Mouse (Mus musculus): ENCODE results near the gene Ralb. TPM values are rescaled to one million over a fixed set of nuclear protein-coding genes. Genes with fewer than 3 reads are reported as not detected.

Ralb gene
- 10 to 100 TPM; 61.2 to 65.9 TPM for total RNA-seq (2021)
- long read RNA-seq, experiment 1, transcript Ralb-201 (5 exons, 2,289 nt): major isoform, 188 of 211 reads
- long read RNA-seq, experiment 1, partial matches to known transcripts: 7 of 211 reads
- long read RNA-seq, experiment 1, other reads (novel, unspliced or antisense): 15 of 211 reads
- long read RNA-seq, experiment 2, transcript Ralb-201 (5 exons, 2,289 nt): major isoform, 123 of 148 reads
- long read RNA-seq, experiment 2, partial matches to known transcripts: 20 of 148 reads
- long read RNA-seq, experiment 2, other reads (novel, unspliced or antisense): 5 of 148 reads

DNA sequence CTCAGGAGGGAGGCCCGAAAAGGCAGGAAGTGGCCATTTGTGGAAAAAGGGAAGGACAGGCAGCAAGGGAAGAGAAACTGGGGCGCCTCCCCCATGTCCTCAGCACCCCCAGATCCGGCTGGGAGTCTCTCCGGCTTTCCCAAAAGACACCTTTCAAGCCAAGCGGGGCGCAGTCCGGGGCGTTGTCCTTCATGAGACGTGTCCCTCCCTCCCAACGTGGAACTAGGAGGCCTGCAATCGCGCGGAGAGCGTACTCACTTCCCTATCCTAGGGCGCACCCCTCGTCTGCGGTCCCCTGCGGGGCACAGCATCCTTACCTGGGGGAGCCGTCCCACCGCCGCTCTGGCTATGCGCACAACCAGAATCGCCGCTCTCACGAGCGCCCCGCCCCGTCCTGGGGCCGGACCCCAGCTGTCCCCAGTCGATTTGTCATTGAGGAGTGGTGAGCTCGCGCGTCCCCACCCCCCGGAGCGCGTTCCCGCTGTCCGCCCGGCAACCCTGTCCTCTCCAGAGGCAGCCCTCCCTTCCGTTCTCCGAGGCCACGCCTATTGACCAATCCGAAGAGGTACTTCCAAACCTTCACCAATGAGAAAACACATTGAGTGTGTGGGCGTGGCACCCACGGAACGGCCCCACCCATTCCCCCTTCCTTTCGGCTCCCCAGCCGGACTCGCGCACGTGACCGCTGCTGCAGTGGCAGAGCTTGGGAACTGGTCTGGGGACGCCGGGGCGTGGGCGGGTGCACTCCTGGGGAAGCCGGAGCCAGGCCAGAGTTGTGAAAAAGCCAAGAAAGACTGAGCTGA lies at the start of gene Ralb:
Ralb (minus strand) TSS at position 535 of the 803 bp plus-strand sequence.
- DNase-seq: peak; percentile 97

DNA sequence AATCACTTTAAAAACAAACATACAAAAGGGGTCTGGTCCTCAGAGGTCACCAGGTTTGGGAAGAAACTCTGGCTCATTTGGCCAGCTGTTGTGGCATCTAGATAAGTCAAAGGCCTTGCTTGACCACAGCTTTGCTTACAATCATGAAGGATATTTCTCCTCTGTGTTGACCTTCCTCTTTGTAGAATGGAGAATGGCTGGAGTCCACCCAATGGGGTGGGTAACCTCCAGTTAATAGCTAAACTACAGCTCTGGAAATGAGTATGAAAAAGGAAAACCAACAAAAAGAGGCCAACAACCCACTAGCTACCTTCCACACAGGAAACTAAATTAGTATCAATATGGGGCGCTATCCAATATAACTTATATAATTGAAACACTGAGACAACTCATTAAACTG lies 47.1 kb upstream of the Ralb start:
- DNase-seq: no peak

DNA sequence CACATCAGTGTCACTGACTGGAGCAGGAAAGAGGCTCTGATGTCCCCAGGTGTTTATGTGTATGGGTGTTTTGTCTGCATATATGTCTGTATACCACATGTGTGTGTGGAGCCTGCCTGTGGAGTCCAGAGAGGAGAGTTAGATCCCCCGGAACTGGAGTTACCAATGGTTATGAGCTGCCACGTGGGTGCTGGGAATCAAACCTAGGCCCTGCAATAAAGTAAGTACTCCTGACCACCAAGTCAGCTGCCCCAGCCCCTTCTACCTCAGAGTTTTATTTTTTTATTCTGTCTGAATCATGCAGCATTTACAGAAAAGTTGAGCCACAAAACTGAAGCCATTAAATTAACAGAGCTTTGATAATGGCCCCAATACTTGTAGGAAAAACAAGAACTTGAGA lies 45.5 kb upstream of the Ralb start:
- no peak for DNase-seq

DNA sequence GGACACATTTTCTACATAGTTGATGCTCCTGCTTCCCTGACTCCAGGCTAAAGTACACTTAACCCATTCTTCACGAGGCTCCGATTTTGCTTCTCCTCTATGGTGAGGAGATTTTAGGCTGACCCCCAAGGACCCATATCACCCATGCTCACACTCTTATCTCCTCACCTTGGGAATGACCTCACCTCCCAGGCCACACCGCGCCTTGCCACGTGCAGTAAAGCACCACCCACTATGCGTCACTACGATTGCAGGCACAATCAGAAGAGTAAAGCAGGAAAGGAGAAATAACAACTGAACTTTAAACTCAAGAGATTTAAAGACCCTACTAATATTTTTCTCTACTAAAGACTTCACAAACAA lies 44.7 kb upstream of the Ralb start:
- no peak for DNase-seq

DNA sequence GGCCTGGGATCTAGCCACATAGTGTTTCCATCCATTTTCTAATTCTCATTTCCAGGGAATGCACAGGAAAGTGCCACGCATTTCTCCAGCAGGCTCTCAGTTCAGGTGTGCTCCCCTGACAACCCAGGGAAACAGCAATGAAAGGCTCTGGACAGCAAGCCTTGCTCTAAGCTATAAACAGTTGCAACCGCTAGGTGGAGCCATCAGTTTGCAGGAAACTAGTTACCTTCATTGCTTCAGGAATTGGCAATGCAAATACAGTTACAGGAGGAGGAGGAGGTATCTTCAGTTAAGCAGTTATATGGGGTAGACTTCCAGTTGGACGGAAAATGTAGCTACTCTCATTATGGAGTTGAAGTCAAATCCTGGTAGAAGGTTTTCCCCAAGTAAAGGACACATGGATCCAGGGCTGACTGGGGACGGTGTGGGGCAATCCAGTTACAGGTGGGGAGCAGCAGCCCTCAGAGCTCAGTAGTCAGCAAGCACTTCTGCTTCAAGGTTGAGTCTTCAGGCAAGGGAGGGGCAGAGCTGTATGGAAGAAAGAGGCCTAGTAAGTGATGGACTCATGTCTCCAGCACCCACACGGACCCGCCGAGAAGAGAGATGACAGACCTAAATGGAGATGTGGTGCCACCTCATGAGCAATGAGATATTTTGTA lies 44.2 kb upstream of the Ralb start:
- peak; percentile 90 for DNase-seq

DNA sequence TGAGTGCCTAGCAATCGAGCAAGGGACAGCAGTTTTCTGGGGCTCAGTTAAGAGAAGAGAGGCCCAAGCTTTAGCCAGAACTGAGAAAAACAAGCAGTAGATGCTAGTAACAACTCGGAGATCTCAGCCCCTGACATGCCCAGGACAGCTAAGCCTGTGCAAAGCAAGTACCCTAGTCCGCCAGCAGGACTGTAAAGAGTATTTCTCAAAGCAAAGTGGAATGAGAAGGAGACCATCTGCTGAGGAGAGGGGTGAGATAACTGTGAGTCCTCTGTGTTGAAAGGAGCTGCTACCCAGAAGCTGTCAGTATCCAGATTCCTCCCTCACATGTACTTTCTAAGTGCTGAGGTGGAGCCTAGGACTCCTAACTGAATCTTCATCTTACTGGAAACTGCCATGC lies 41.9 kb upstream of the Ralb start:
- DNase-seq: peak; percentile 0

DNA sequence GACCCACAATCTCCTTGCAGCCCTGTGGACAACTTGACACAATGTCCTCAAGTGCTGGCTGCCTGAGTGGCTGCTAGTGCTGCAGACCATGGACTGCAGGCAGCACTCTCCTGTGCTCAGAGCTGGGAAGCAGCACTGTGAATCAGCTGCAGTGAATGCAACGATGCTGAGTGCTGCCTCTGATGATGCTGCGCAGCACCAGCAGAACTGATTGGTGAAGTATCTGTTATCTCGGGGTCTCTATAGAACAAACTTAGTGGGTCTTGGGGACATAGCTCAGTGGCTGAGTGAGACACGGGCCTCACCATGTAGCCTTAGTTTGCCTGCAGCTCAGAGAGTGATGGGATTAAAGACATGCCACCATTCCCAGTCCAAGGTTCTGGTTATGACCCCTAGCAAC lies 41.1 kb upstream of the Ralb start:
- DNase-seq: no peak

DNA sequence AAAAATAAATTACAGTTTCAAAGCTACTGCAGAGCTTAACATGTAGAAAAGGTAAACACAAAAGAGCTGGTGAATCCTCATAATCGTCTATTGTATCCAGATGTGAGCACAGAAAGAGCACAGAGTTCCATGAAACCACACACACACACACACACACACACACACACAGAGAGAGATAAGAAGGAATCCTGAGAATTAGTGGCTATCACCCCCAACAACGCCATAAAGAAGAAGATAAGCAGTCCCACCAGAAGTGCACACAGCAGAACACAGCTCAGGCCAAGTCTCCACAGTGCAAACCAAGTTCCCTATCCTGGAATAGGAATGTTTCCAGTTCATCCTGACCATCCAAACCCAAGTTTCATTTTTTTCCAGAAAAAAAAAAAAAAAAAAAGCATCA lies 40.6 kb upstream of the Ralb start:
- no peak for DNase-seq

DNA sequence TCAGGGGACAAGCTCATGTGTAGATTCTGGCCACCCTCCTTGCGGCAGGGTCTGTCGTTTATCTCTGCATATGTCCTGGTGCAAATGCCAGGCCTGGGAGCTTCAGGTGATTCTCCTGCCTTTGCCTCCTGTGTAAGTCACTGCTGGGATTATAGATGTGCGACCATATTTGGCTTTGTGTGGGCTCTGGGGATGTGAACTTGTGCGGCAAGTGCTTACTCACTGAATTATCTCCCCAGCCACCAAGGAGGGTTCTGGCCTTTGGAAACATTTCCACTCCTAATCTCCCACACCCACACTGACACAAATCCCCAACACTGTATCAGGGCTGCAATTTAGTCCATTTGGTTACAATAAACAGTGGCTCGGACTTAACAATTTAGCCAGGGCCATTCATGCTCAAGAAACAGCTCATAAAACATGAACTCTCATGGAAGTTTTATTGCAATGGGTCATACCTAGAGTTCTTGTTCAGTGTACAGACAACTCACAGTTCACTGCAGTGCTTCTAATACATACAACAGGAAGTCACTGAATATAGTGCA lies 40.1 kb upstream of the Ralb start:
- DNase-seq: no peak

DNA sequence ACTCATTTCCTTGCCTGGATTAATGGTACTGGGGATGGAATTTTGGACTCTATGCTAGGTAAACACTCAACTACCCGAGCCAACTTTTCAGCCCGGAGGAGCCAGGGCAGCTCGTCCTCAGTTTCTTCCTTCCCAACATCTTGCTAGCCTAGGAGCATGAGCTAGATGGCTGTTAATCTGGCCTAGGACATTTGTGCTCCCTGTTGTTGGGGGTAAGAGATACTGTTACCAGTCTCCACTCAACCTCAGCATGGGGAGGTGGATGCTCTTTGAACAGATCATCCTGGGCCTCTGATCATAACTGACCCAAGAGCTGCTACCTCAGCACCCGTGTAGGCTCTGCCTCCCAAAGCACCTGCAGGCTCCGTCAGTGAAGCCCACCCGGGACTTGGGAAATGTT lies 38.7 kb upstream of the Ralb start:
- DNase-seq: no peak

DNA sequence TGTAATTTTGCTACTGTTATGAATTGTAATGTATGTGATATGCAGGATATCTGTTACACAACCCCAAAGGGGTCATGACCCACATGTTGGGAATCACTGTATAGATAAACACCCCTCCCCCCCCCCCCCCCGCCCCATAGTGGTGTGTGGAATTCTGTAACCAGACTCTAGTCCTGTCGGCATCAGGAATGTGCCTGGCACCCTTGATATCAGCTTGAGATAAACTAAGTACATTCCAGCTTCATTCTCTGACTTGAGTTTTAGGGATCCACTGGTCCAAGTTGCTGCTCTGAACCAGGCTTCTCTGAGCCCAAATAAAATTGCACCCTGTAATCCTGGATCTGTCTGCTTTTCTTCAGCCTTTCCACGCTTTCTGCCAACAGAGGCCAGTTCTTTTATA lies 37.0 kb upstream of the Ralb start:
- DNase-seq: no peak

DNA sequence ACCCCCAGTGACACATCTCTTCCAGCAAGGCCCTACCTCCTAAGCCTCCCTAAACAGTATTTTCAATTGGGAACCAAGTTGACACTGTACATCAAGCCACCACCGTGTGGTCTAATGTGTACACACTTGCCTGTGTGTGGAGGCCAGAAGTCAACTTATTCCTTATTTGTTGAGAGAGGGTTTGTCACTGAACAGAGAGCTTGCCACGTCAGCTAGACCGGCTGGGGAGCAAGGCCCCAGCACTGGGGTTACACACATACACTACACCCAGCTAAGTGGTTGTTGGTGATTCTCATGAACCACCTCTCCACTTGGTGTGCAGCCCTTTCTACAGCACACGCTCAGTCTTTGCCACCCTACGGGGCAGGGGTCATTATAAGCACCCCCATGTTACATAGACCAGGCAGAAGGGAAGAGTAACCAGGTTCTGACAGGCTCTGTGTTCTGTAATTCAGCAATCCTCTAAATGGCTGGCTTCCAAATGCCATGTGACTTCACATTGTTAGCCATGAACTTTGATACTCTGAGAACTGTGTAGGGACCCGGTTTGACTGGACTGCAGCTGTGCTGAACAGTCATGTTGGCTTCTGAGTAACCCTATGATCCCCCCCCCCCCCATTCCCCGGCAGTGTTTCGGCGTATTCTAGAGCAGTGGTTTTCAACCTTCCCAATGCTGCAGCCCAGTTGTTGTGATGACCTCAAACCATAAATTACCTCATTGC lies 36.4 kb upstream of the Ralb start:
- DNase-seq: peak; percentile 42

DNA sequence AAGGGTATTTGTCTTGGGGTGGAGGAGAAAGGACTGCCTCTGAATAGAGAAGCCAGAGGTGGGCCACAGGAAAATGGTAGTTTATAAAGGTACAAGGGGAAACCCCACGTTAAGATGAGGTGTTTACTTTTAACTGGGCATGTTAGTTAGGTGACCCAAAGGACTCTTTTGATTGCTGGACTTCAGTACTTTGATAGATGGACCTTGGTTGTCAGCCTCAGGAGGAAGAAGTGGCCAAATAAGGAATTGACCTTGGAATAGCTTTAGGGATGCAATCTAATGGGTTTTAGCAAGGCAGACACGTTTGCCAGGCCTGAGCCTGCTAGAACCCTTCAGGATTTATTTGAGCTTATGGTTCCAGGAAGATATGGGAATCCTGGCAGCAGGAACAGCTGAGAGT lies 34.7 kb upstream of the Ralb start:
- DNase-seq: no peak

DNA sequence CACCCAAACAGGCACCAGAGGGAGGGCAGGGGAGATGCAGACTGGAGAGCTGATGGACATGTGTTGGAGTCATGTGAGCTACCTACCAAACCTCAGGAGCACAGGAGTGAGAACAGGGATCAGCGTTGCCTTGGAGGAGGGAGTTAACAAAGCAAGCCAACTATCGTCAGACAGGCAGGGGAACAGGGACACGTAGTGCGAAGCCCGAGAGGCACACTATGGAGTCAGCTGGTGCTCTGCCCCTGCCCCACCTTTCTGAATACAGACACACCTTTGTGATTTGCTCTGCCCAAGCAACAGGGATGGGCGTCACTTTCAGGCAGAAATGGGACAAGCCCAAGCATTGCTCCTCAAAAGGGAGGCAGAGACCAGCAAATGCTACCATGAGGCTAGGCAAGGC lies 33.1 kb upstream of the Ralb start:
- DNase-seq: peak; percentile 1

DNA sequence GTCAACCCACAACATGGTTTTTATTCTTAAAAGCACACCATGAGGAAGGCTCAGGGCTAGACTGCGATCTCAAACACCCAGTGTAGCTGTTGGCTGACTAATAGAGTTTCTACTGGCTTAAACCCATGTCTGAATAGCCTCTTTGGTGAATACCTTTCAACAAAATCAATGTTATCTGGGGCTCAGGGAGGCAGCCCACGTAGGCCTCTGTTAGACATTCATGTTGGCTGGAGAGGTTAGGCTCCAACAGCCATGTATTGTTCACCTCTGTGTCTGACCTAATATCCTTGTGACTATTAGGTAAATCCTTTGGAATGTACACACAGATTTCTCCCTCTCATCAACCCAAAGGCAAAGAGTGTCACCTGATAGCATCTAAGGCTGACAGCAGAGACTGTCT lies 31.5 kb upstream of the Ralb start:
- DNase-seq: no peak

DNA sequence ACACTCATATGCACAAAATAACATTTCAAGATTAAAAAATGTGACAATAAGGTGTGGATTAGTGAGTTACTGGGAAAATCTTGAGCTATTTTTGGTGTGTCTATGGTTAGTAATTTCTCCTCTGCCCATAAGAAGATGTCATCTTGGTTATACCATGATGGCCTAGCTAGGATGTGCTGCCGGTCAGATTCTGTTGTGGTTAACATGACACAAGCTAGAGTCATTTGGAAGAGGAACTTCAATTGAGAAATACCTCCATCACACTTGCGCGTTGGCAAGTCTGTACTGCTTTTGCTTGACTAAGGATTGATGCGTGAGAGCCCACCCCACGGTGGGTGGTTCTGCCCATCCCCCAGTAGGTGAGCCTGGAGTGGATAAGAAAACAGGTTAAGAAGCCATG lies 29.7 kb upstream of the Ralb start:
- no peak for DNase-seq

DNA sequence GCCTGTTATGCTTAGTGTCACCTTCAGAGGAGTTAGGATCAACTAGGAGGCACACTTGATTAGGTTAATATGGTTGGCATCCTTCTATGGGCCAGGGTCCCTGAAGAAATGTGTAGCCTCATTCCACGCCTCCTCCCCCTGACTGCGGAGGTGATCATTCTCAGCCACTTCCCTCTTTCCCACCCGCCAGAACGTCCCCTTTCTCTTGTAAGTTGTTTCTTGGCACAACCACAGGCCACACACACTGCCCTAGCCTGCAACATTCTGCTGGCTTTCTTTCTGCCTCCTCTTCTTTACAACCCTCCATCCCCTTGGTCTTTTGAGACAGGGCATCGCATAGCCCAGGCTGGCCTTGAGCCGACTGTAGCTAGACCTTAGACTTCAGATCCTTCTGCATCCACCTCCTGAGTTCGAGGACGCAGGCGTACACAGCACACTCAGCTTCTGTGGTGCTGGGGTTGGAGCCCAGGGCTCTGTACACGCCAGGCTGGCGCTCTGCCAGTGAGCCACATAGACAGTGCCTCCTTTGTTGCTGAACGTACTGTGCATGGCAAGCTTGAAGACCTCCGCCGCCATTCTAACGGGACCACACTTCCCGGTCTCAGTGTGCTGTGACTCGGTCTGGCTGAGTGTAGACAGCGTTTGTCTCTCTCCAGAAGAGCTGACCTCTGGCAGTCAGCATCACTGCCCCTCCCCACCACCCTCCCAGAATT lies 28.7 kb upstream of the Ralb start:
- DNase-seq: no peak

DNA sequence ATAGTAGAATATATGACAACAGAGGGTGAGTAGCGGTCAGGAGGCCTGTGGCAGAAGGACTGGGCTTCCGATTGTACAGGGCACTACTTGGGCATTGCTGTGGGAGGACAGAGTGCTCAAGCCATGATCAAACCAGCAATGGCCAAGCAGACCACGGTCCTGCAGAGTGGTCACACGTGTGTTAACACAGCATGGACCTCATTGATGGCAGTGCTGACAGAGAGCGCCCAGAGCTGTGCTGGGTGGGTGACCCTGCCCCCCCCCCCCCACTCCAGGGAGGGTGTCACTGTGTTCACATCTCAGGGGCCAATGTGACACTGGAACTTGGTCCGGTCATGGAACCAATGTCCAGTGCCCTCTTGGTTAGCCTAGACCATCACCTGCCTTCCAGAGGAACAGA lies 27.6 kb upstream of the Ralb start:
- no peak for DNase-seq

DNA sequence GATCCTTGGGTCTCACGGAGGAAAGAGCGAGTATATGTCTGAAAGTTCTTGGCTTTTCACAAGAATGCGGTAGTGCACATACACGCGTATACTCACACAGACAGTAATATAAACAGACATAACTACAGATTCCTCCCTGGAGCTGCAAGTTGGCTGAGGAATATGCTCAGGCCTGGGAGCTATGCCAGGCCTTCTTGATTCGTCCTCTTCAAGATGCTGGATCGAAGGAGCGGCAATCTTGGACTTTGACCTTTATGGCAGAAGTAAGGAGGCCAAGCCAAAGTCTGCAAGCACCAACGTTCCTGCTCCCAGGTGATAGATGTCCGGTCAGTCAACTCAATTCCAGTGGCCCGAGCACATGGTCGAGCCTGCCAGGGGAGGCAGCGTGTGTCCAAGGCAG lies 26.3 kb upstream of the Ralb start:
- no peak for DNase-seq

DNA sequence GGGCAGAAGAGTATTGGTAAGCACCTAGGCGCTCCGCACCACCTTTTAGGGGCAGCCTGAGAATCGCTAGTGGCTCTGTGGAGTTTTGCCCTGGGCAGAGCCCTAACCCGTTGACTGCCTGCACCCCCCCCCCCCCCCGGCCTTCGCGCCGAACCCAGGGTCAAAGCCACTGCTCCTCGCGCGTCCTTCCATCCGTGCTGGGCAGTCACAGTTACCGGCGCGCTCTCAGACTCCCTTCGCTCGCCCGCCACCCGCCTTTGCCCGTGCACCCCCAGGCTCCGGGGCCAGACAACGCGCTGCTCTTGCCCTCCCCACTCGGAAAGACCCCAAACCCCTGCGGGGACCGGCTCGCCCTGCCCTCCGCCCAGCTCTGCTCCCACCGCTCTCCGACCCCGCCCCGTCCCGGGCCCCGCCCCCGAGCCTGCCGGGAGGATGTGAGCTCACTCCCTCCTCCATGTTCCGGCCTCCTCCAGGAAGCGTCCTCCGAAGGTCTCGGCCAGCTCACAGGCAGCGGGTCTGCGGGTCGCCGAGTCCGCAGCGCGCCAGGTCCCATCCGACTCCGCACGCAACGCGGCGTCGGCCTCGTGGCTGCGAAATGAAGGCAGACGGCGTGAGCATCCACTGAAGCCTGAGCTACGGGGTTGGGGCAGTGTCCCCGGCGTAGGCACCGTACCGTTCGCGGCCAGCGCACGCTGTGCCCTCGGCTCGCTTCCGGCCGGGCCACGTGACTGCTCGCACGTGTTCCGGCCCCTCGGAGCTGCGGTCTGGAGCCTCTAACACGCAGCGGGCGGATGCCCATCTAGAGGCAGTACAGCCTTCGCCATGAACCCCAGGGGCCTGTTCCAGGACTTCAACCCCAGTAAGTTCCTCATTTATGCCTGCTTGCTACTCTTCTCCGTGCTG lies 21.3 kb upstream of the Ralb start, which contains the start of gene Tmem185b:
Tmem185b (plus strand) TSS at position 472 of the 903 bp plus-strand sequence.
- peak; percentile 97 for DNase-seq

DNA sequence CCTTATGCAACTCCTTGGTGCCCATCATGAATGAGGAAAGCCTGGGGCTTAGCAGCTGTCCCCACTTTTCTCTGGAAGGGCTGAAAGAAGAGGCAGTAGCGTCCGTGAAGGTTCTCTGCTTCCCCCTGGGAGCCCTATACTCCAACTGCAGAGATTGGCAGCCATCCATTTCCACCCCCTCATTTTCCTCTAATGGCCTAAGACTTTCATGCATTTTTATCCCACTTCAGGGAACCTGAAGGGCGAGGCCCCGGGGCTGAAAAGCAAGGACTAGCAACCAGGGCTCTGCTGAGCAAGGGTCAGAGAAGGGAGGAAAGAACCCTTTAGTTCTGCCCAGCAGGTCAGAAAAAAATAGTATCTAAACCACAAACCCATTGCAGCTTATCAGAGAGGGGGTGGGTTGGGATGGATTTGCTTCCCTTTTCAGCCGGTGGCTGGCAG lies 20.4 kb upstream of the Ralb start:
- peak; percentile 46 for DNase-seq
